Mouse (Mus musculus) erythroid progenitor cell, adult 5-6 weeks (primary cell): ENCODE measurements around the gene Poln. TPM values are rescaled to one million over a fixed set of nuclear protein-coding genes. Genes with fewer than 3 reads are reported as not detected.

Source experiments
- ATAC-seq: replicated peaks from 2 replicates; pipeline ENCODE4 v1.8.0; 2016; ENCODE audit warnings: moderate number of reproducible peaks, mild to moderate bottlenecking, moderate TSS enrichment, inconsistent platforms; ENCODE audit not compliant: poor library complexity, low FRiP score, severe bottlenecking
- total RNA-seq, 2 experiments: library from RNA; stranded (forward) in 1 of 2; stranded (reverse) in 1 of 2; fragments of 150-400 nt in 1 of 2; fragments of 186-747, 209-891 nt in 1 of 2; gene quantifications; 2 replicates each; pipeline versions ENCODE4 v1.2.3 to v1.2.4; 2015 to 2017; ENCODE audit warnings: low replicate concordance in 2 of 2

Poln gene
- total RNA-seq, 2 experiments from 2014 or later, result 1.7 to 4.2 TPM

DNA sequence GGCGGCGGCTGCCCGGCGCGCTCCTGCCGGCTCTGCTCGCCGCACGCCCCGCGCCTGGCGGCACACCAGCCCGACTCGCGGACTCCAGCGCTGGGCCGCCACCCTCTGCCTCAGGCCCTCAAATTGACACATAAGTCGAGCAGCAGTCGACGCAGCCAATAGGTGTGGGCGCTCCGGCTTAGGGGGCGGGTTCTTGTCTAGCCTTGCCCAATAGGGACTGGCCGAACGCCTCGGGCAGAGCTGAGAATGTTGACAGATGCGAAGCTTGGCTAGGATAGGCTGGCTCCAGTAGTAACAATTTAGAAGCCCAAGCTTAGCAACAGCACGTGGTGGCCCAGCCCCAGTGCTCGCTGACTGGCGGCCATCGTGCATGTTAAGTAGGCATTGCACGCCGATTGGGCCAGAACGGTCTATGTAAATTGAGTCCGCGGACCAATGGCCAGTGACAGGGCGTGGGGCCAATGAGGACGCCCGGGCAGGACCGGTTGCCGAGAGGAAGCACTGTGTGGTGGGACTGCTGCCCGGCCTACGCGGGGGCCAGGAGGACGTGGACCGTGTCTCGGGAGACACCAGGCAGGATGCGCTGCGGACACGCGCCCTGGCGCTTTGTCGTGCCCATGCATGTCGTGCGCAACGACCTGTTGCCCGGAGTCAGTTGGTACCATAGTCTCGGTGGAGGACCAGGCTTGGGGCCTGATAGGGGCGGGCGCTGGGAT is 18.5 kb upstream of the Poln start, which contains the start of gene Mxd4:
TSS of gene Mxd4 (minus strand) at position 120 of the 716 bp plus-strand sequence.
- ATAC-seq, result peak; percentile 93

DNA sequence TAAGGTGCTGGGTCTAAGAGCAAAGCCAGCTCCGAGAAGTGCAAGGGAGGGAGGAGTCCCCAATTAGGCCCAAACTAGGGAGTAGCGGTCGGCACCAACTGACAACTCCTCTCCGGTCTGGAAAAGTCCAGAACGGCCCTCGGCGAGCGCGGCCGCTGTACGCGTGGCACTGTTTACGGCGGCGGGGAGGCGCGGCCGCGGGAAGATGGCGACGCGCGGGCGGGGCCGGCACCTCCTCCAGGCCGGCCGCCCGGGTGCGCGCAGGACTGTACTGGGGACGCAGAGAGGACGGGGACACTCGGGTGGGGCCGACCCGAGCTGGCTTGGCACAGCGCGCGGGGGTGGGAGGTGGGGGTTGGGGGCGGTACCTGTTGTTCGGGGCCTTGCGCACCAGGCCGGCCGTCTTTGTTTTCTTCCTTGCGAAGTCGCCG is 17.7 kb upstream of the Poln start:
- ATAC-seq, result 0 out of 2 replicates have a peak, but pooled peaks have one; percentile 28

DNA sequence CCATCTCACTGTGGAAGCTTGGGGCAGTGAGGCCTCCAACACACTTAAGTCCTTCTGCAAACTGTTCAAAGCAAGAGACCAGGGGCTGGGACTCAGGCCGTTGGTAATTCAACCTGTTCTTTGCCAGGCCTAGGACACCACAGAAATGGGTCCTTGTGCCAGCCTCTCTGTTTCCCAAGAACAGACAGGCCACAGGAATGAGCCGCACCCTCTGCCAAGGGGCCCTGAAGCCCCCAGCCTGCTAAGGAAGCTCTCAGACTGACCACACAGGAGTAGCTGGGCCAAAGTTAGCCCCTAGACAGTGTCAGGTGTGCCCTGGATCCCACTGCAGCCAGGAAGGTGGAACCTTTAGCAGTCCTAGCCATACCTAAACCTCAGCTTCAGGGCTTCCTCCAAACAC is 17.1 kb upstream of the Poln start:
- no peak for ATAC-seq

- no peak for ATAC-seq
These were observed 16.5 kb upstream of the Poln start for GRCm38 (mm10) chr5:34185791-34186190.

DNA sequence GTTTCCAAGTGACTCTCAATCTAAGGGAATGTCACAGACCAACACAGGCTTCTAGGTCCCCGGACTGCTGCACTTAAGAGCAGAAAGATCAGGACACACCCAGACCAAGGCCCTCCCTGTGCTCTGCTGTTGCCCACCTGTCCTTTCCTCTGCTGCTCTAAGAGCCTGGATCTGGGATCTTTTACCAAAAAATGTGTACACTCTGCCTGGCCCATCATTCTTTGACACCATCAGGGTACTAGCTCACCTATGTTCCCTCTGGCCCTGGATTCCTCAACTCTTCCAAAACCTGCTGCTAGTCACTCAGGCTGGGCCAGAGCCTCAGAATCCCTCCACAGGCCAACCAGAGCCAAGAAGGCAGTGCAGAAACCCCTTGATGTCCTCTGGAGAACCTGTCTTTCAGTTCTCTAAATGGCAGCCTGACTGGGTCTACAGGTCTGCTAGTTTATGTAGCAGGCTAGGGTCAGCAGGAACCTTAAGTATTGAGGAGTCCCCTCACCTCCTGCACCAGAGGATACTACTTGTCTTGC is 15.9 kb upstream of the Poln start:
- ATAC-seq, result no peak

DNA sequence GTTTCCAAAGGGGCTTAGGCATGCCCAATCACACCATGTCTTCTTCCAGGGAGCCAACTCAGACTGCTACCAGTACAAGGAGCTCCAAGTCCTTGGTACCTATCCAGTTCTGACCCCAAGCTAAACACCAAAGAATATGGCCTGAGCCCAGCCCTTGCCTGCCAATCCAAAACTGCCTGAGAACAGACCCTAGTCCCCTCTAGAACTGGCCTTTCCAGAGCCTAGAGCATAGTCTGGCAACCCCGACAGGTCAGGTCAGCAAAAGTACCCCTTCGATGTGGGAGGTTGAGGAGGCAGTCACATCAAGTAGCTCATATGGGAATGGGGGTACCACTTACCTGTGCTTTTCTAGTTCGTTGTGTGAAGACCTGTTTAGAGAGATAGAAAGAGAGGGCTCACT is 14.7 kb upstream of the Poln start:
- ATAC-seq, result no peak

- no peak for ATAC-seq
These were observed 14.1 kb upstream of the Poln start for GRCm38 (mm10) chr5:34183156-34183880.

GRCm38 (mm10) chr5:34182486-34182885 is 13.2 kb upstream of the Poln start:
- ATAC-seq, result no peak

- no peak for ATAC-seq
These were observed 8.6 kb upstream of the Poln start for GRCm38 (mm10) chr5:34177821-34178220.

DNA sequence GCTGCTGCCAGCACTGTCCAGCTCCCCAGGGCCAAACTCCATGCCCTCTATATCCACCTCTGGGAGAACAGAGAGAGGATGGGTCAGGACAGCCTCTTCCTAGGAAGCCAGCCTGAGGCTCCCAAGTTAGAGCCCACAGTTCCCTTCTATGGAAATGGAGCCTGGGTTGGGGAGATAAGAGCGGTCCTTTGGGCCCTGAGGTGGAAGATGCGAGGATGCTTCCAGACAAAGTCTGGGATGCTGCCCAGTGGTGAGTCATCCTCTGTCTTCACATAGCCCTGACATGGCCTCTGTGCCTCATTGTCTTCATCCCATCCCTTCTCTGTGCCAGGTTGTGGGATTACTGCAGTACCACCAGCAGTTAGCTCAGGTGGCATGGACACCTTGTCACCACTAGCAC is 7.8 kb upstream of the Poln start:
- no peak for ATAC-seq

DNA sequence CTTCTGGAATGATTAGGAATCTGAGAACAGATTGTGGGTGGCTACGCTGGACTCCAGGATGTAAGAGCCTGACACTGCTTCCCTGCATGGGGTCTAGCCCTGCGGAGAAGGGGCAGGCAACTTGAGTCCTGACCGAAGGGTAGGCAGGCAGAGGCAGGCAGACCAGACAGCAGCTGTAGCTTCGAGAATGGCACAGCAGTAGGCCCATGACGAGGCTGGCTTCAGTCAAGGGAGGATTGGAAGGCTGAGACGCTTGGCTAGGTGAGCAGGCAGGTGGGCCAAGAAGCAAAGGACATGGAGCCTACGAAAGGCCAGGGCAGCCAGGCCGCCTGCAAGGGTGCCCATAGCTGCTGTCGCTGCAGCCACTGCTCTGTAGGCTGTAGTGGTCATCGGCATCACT is 7.4 kb upstream of the Poln start:
- no peak for ATAC-seq

DNA sequence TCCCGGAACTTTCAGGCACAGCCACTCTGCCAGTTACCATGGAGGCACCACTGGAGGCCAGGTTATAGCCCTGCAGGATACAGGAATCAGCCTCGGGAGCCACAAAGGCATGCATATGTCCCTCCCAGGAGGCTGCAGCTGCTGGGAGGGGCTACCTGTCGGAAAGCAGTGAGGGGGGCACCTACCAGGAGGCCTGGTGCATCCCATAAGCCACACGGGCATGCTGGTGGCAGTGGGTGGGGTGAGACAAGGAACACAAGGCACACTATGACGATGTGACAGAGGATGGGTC is 6.1 kb upstream of the Poln start:
- ATAC-seq, result no peak

GRCm38 (mm10) chr5:34174550-34175402 is 5.5 kb upstream of the Poln start:
- ATAC-seq, result no peak

DNA sequence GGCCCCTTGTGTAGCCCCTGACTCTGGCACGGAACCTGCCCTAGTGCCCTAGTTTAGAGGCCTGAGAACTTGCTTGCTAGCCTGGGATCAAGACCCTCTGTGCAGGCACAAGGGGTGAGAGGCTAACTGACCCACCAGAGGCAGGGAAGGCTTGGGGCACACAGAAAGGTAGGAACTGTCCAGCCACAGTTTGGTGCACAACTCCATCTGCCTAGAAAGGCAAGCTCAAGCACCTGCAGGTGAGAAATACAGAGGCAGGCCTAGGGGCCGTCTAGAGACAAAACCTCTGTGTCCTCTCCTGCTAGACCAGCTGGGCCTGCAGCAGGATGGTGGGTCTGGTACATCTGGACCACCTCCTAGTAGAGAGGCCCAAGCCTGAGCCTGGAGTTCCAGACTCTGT is 4.8 kb upstream of the Poln start:
- no peak for ATAC-seq

DNA sequence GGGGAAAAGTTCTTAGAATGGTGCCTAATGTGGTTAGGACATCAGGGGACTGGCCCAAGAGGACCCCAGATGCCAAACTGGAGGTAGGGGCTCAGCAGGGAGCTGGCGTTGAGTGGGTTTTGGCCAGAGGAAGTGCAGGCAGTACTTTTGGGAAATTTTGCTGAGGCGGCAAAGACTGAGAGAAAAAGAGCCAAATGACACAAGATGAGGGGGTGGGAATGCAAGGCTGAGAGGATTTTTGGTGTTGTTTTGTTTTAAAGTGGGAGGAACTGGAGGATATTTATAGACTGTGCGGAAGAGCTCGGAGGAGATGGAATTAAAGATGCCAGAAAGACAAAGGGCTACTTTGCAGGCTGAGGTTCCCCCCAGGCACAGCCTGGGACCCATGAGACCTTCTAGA is 1.5 kb upstream of the Poln start:
- no peak for ATAC-seq

GRCm38 (mm10) chr5:34169954-34170353 is 706 bp upstream of the Poln start:
- no peak for ATAC-seq

DNA sequence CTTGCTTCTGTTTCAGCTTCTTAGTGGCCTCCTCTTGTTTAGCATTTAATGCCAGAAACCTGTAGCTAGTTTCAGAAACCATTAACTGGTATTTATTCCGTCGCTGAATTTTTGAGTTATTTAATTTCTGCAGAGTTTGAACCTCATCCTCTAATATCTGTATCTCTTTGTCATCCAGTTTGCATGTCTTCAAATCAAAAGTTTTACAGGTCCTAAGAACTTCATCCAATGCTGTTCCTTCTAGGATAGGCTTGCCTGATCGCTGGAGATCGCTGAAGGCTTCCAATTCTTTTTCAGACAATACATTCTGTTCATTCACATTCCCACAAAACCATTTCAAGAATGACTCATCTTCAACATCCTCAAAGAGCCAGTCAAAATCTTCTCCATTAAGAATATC is 1.4 kb downstream of the Poln start:
- ATAC-seq, result no peak

- ATAC-seq, result no peak
These were observed 3.5 kb downstream of the Poln start for GRCm38 (mm10) chr5:34165793-34166192.

DNA sequence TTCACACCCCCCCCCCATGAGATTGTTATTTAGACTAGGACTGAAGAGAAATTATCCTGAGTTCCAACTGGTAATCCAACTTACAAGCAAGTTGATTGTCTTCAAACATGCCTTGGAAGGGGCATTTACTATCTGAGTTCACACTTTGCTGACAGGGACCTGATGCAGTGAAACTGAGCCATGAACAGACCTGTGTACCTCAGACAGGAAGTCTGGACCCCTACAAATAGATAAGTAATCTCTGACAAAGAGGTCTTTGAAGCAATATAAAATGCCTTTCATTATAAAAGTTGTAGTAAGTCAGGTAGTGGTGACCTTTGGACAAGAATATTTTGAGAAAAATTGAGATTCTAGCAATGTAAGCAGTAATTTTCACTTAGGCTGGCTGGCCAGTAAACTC is 20.8 kb downstream of the Poln start:
- ATAC-seq, result no peak

- ATAC-seq, result no peak
These were observed 21.7 kb downstream of the Poln start for GRCm38 (mm10) chr5:34147554-34147953.
